ENCODE assay signal across 8 mouse cellular contexts in the genomic region with DNA sequence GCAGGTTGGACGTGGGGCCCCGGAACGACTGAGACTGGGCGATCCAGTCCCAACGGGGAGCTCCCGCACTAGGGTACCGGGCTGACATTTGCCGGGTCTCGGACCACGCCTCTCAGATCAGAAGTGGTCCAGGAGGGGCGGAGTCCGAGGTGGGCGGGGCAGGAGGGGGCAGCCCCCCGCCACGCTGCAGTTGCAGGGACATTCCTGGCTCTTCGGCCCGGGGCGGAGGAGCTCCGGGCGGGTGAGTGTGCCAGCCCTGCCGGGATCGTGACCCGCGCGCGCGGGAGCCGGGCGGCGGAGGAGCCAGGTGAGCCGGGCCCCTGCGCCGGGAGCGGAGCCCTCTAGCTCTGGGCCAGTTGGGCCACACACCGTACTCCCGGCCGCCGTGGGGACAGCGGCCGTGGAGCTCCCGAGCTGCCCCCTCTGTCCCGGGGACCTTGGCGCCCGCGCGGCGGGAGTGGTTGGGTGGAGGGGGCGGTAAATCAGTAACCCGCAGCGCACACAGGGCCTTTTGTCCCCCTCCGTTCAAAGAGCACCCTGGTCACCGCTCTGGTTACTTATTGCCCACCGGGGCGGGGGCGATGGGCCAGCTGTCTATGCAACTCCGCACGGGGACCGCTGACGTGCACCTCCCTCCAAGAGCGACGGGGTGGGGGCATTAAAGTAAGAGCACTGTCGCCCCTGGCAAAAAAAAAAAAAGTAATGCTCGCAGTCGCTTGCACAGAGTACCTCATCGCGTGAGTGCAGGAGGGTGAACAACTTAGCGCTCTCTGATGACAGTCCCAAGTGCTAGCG. TPM values are rescaled to one million over a fixed set of nuclear protein-coding genes. Genes with fewer than 3 reads are reported as not detected.
A peak's percentile ranks its signal among the peaks of the same experiment; 100 is the strongest.
DNase-seq lines count a peak whose midpoint lies in the region; ATAC-seq and TF ChIP-seq lines count a peak whose summit lies in the region.

A gene (plus strand): TSS at position 20 of the 795 bp plus-strand sequence.

- 1% methylated on average over 68 of the region's 68 CpGs for WGBS in forebrain, embryonic 13.5 days
- WGBS in intestine, embryonic 16.5 days, result 2% methylated on average over 67 of the region's 68 CpGs
- 3% methylated on average over 61 of the region's 68 CpGs for WGBS in liver, postnatal 0 days (ENCODE audit: insufficient replicate concordance)

- no peaks in the 10 kb centered on the region for H3K9me3 ChIP-seq in forebrain, embryonic 13.5 days (replicated peaks)
- H3K9me3 ChIP-seq in intestine, embryonic 16.5 days (ENCODE audit: control insufficient read depth, low read length), result no peaks in the 10 kb centered on the region
- no peaks in the 10 kb centered on the region for H3K9me3 ChIP-seq in liver, postnatal 0 days (ENCODE audit: low read length)

- no peak for TF ChIP-seq EP300 in liver, postnatal 0 days (IDR thresholded peaks at IDR 0.05; ENCODE audit: low read depth)

- H3K4me3 ChIP-seq in forebrain, embryonic 13.5 days, result peak within 1 kb of the TSS; percentile 53
- peak within 1 kb of the TSS; percentile 68 for H3K4me3 ChIP-seq in intestine, embryonic 16.5 days (ENCODE audit: low read length)
- H3K4me3 ChIP-seq in liver, postnatal 0 days (ENCODE audit: low read depth, low read length), result peak within 1 kb of the TSS; percentile 52

- ATAC-seq in forebrain, embryonic 13.5 days, result peak; percentile 41; the same call in 1 of the 2 replicates
- ATAC-seq in intestine, embryonic 16.5 days, result peak; percentile 87
- ATAC-seq in liver, postnatal 0 days, result peak; percentile 97

- TF ChIP-seq CTCF in liver, postnatal 0 days (IDR thresholded peaks at IDR 0.05; ENCODE audit: low read depth), result no peak

- H3K27me3 ChIP-seq in forebrain, embryonic 13.5 days, result peaks cover 36% of the 10 kb centered on the region
- H3K27me3 ChIP-seq in intestine, embryonic 16.5 days (replicated peaks; ENCODE audit: control insufficient read depth, insufficient read depth, low read length), result no peaks in the 10 kb centered on the region; the same call in 1 of the 2 replicates
- H3K27me3 ChIP-seq in liver, postnatal 0 days (ENCODE audit: insufficient read depth, low read length), result peaks cover 24% of the 10 kb centered on the region
- H3K27me3 ChIP-seq in splenic B cell, adult 2 months (ENCODE audit: control insufficient read depth, insufficient read depth, low read length, poor library complexity, severe bottlenecking), result no peaks in the 10 kb centered on the region

- H3K4me1 ChIP-seq in forebrain, embryonic 13.5 days, result peaks cover 10% of the 10 kb centered on the region
- H3K4me1 ChIP-seq in intestine, embryonic 16.5 days (ENCODE audit: control insufficient read depth, insufficient read depth, low read length), result peaks cover 13% of the 10 kb centered on the region
- no peaks in the 10 kb centered on the region for H3K4me1 ChIP-seq in liver, postnatal 0 days (ENCODE audit: insufficient read depth)

- peak within 1 kb of the TSS; percentile 63 for H3K9ac ChIP-seq in forebrain, embryonic 13.5 days
- peak within 1 kb of the TSS; percentile 80 for H3K9ac ChIP-seq in intestine, embryonic 16.5 days (ENCODE audit: low read depth, low read length)
- peak within 1 kb of the TSS; percentile 70 for H3K9ac ChIP-seq in liver, postnatal 0 days (replicated peaks)

- H3K36me3 ChIP-seq in forebrain, embryonic 13.5 days (ENCODE audit: poor library complexity, severe bottlenecking), result no peaks in the 10 kb centered on the region
- no peaks in the 10 kb centered on the region for H3K36me3 ChIP-seq in intestine, embryonic 16.5 days (ENCODE audit: control insufficient read depth, insufficient read depth, low read length)
- no peaks in the 10 kb centered on the region for H3K36me3 ChIP-seq in liver, postnatal 0 days (replicated peaks; ENCODE audit: insufficient read depth, low read length)
- H3K36me3 ChIP-seq in splenic B cell, adult 2 months (ENCODE audit: control insufficient read depth, insufficient read depth, low read length, poor library complexity, severe bottlenecking), result no peaks in the 10 kb centered on the region

- peak; percentile 9 for DNase-seq in thymus, postnatal 25 days
- no peak for DNase-seq in thymus, postnatal 10 days (ENCODE audit: low spot score in 2 of 2)
- DNase-seq in liver, postnatal 0 days, result peak; percentile 78
- DNase-seq in splenic B cell, adult 2 months (ENCODE audit: low read depth, low spot score), result peak; percentile 13
- no peak for DNase-seq in layer of hippocampus, adult 18-20 months (ENCODE audit: low spot score in 2 of 2)
- DNase-seq in frontal cortex, postnatal 36 days (ENCODE audit: low spot score in 2 of 2), result no peak

- no peak within 1 kb of the TSS for H3K27ac ChIP-seq in forebrain, embryonic 13.5 days
- peak within 1 kb of the TSS; percentile 96 for H3K27ac ChIP-seq in intestine, embryonic 16.5 days (ENCODE audit: low read length)
- peak within 1 kb of the TSS; percentile 95 for H3K27ac ChIP-seq in liver, postnatal 0 days (ENCODE audit: low read depth)

- peak within 1 kb of the TSS; percentile 98 for H3K4me2 ChIP-seq in forebrain, embryonic 13.5 days
- peak within 1 kb of the TSS; percentile 95 for H3K4me2 ChIP-seq in intestine, embryonic 16.5 days (ENCODE audit: low read depth, low read length)
- H3K4me2 ChIP-seq in liver, postnatal 0 days (ENCODE audit: low read depth, low read length), result peak within 1 kb of the TSS; percentile 68

RNA-seq across cellular contexts. Expression of the gene that starts here (rescaled TPM):
- polyA plus RNA-seq in forebrain, embryonic 13.5 days (2015; fragmentation: Nextera tagmentation; extraction: Ambion mirVana), result 0.25 and 0.48 TPM in 2 replicates
- polyA plus RNA-seq in intestine, embryonic 16.5 days (2015; fragmentation: Nextera tagmentation; extraction: Ambion mirVana), result 11.7 and 12.4 TPM in 2 replicates
- polyA plus RNA-seq in liver, postnatal 0 days (2015; fragmentation: Nextera tagmentation; extraction: Ambion mirVana), result 4.9 and 5.1 TPM in 2 replicates
- total RNA-seq in layer of hippocampus, adult 18-20 months (2021), result under 1 TPM; 0.12 to 0.41 TPM

Comparison
In these comparisons a context has a peak if more than half of its experiments do, and no peak if none do; other contexts are left out.
1. DNase-seq: peak in thymus, postnatal 25 days (single experiment), liver, postnatal 0 days (single experiment) and splenic B cell, adult 2 months (single experiment); none in thymus, postnatal 10 days (0 of 2), layer of hippocampus, adult 18-20 months (0 of 2) and frontal cortex, postnatal 36 days (0 of 2).
2. Peak in ATAC-seq, H3K4me3 ChIP-seq, H3K9ac ChIP-seq and H3K4me2 ChIP-seq in forebrain, embryonic 13.5 days; RNA of the gene not detected or under 1 TPM.
3. ATAC-seq: peak in every context shown above with its lines; median percentile 97 in liver, postnatal 0 days; 87 in intestine, embryonic 16.5 days; 41 in forebrain, embryonic 13.5 days.
4. Peak in every context shown above with its lines, with median percentiles within 50 percentile points of each other: H3K4me2 ChIP-seq, H3K4me3 ChIP-seq and H3K9ac ChIP-seq.